Mouse (Mus musculus) spleen, adult 2 months (tissue): ENCODE results near the gene Dcbld1.

Experiments
- CTCF ChIP-seq: fragments of 200-500 bp; IDR thresholded peaks from 2 replicates; pipeline ENCODE4 v1.5.1; 2011; ENCODE audit warnings: mild to moderate bottlenecking, inconsistent platforms; ENCODE audit not compliant: insufficient read depth, insufficient read length, insufficient replicate concordance; ENCODE audit errors: extremely low read depth
- POLR2A ChIP-seq: fragments of 200-500 bp; IDR thresholded peaks from 2 replicates; pipeline ENCODE4 v1.6.1; 2011; ENCODE audit warnings: low read depth, low read length, inconsistent platforms

- TF ChIP-seq POLR2A (no peak), CTCF (no peak)
Measured at GRCm38 (mm10) chr10:52253426-52253825, 20.0 kb downstream of the Dcbld1 start.
